Mouse (Mus musculus): ENCODE results near the gene Atg7.

Atg7 gene

GRCm38 (mm10) chr6:114685412-114685811 lies 42.5 kb downstream of the Atg7 start:
- DNase-seq (ENCODE audit: low spot score), result no peak

- no peak for DNase-seq (ENCODE audit: low spot score)
These were observed 44.1 kb downstream of the Atg7 start for GRCm38 (mm10) chr6:114687035-114687434.

GRCm38 (mm10) chr6:114690661-114691060 lies 47.8 kb downstream of the Atg7 start:
- DNase-seq (ENCODE audit: low spot score), result no peak

- DNase-seq (ENCODE audit: low spot score), result no peak
These were observed 48.6 kb downstream of the Atg7 start for GRCm38 (mm10) chr6:114691530-114691929.

GRCm38 (mm10) chr6:114692691-114693090 lies 49.8 kb downstream of the Atg7 start:
- no peak for DNase-seq (ENCODE audit: low spot score)

- peak; percentile 40 for DNase-seq (ENCODE audit: low spot score)
These were observed 55.0 kb downstream of the Atg7 start for GRCm38 (mm10) chr6:114697646-114698490.

GRCm38 (mm10) chr6:114698578-114698977 lies 55.7 kb downstream of the Atg7 start:
- DNase-seq (ENCODE audit: low spot score), result no peak

- DNase-seq (ENCODE audit: low spot score), result no peak
These were observed 57.8 kb downstream of the Atg7 start for GRCm38 (mm10) chr6:114700704-114701103.

- DNase-seq (ENCODE audit: low spot score), result no peak
These were observed 64.1 kb downstream of the Atg7 start for GRCm38 (mm10) chr6:114707032-114707431.

GRCm38 (mm10) chr6:114712242-114713050 lies 69.5 kb downstream of the Atg7 start:
- DNase-seq (ENCODE audit: low spot score), result peak; percentile 50

GRCm38 (mm10) chr6:114713538-114713937 lies 70.6 kb downstream of the Atg7 start:
- DNase-seq (ENCODE audit: low spot score), result no peak

- no peak for DNase-seq (ENCODE audit: low spot score)
These were observed 71.8 kb downstream of the Atg7 start for GRCm38 (mm10) chr6:114714654-114715053.

- no peak for DNase-seq (ENCODE audit: low spot score)
These were observed 72.6 kb downstream of the Atg7 start for GRCm38 (mm10) chr6:114715289-114716030.

- DNase-seq (ENCODE audit: low spot score), result peak; percentile 47
These were observed 76.2 kb downstream of the Atg7 start for GRCm38 (mm10) chr6:114719100-114719499.

GRCm38 (mm10) chr6:114719665-114720064 lies 76.8 kb downstream of the Atg7 start:
- no peak for DNase-seq (ENCODE audit: low spot score)

- DNase-seq (ENCODE audit: low spot score), result no peak
These were observed 79.1 kb downstream of the Atg7 start for GRCm38 (mm10) chr6:114722046-114722445.

- peak; percentile 31 for DNase-seq (ENCODE audit: low spot score)
These were observed 81.0 kb downstream of the Atg7 start for GRCm38 (mm10) chr6:114723925-114724324.

- DNase-seq (ENCODE audit: low spot score), result no peak
These were observed 81.5 kb downstream of the Atg7 start for GRCm38 (mm10) chr6:114724351-114724750.

GRCm38 (mm10) chr6:114725147-114725575 lies 82.3 kb downstream of the Atg7 start:
- no peak for DNase-seq (ENCODE audit: low spot score)

GRCm38 (mm10) chr6:114726681-114727080 lies 83.8 kb downstream of the Atg7 start:
- no peak for DNase-seq (ENCODE audit: low spot score)

- DNase-seq (ENCODE audit: low spot score), result no peak
These were observed 90.3 kb downstream of the Atg7 start for GRCm38 (mm10) chr6:114733156-114733555.

- no peak for DNase-seq (ENCODE audit: low spot score)
These were observed 90.8 kb downstream of the Atg7 start for GRCm38 (mm10) chr6:114733681-114734080.
